Comparison of ENCODE assay signal across 21 mouse cellular contexts in the genomic region with DNA sequence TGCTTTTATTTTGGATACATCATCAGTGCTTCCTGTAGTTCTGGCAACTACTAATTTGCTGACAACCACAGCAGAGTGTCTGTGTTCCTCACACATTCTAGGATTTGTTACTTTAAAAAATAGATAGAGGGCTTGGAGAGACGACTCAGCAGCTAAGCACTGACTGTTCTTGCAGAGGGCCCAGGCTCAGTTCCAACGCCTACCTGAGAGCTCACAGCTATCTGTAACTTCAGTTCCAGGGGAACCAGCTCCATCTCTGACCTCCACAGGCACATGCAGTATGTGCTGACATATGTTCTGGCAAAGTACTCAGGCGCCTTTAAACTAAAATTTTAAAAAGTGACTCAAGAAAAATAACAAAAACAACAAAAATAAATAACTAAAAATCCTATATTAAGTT. TPM values are rescaled to one million over a fixed set of nuclear protein-coding genes. Genes with fewer than 3 reads are reported as not detected.
"Had no signal": no experiment of that assay in that cellular context is flagged by ENCODE, and none has a peak within 500 bp of the region (broad histone marks: within the 10 kb centered on the region; RNA-seq: fewer than 3 reads in every experiment).

No protein-coding gene starts in this region.

- H3K36me3 ChIP-seq: neural tube, embryonic 15.5 days had no signal

- ATAC-seq: midbrain, embryonic 16.5 days had no signal

- H3K9me3 ChIP-seq: midbrain, embryonic 10.5 days; midbrain, embryonic 12.5 days; neural tube, embryonic 13.5 days; neural tube, embryonic 15.5 days had no signal

- H3K4me3 ChIP-seq: midbrain, embryonic 10.5 days; midbrain, embryonic 12.5 days; myocyte; neural tube, embryonic 13.5 days; neural tube, embryonic 15.5 days had no signal

- DNase-seq: lung, adult 18-20 months; lung, embryonic 14.5 days; lung, postnatal 10 days; lung, postnatal 4 days; midbrain, embryonic 14.5 days; retina, postnatal 1 day; right cerebral cortex, adult 18-20 months; right cerebral cortex, postnatal 25 days; right cerebral cortex, postnatal 4 days; spleen, adult 18-20 months; thymus, adult 18-20 months; thymus, postnatal 14 days; thymus, postnatal 36 days had no signal

- H3K27ac ChIP-seq: midbrain, embryonic 10.5 days; midbrain, embryonic 12.5 days; neural tube, embryonic 13.5 days; neural tube, embryonic 15.5 days had no signal

- H3K27me3 ChIP-seq: midbrain, embryonic 12.5 days; neural tube, embryonic 13.5 days; neural tube, embryonic 15.5 days had no signal

- H3K4me2 ChIP-seq: lung, embryonic 14.5 days; midbrain, embryonic 12.5 days; neural tube, embryonic 13.5 days; neural tube, embryonic 15.5 days had no signal

- H3K4me1 ChIP-seq: midbrain, embryonic 10.5 days; midbrain, embryonic 12.5 days; neural tube, embryonic 13.5 days; neural tube, embryonic 15.5 days had no signal

- H3K9ac ChIP-seq: lung, embryonic 14.5 days; midbrain, embryonic 12.5 days; neural tube, embryonic 13.5 days; neural tube, embryonic 15.5 days had no signal

RNA-seq across cellular contexts. Expression of a gene that starts 49.0 kb away (rescaled TPM):
- total RNA-seq: megakaryocyte, adult 5-6 weeks; megakaryocyte-erythroid progenitor cell, adult 5-6 weeks had no signal
